Mouse (Mus musculus) E14TG2a.4 (cell line): Measurements from ENCODE around the gene Zbed5.

Experiments used
- CTCF ChIP-seq: conservative IDR thresholded peaks from 2 replicates; pipeline ENCODE4 v1.5.1; 2014; ENCODE audit warnings: low read length
- POU5F1 ChIP-seq: IDR thresholded peaks from 2 replicates; pipeline ENCODE4 v1.6.1; 2014; ENCODE audit warnings: low read length, borderline replicate concordance

DNA sequence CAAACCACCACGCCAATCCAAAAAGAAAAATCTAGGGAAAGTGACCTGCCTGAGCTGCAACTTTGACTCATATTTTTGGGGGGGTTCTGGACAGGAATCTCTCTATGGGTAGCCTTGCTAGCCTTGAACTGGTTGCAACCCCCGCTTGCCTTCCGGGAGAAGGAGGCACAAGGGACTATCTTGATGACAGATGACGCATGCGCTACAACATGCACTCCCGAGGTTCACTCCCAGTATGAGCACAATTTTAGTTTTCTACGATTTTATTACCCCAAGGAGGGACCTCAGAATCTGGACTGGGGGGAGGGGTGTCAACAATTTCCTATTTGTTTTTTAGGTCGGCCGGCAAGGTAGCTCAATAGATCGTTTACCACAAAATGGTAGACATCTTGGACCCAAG lies 9.3 kb upstream of the Zbed5 start:
- TF ChIP-seq CTCF (no peak), POU5F1 (no peak)
